Mouse (Mus musculus): ENCODE data around the gene Rnf214. TPM values are rescaled to one million over a fixed set of nuclear protein-coding genes. Genes with fewer than 3 reads are reported as not detected.

The Rnf214 gene
- polyA plus RNA-seq, 1 experiment from 2014 or later: 21.5 TPM

DNA sequence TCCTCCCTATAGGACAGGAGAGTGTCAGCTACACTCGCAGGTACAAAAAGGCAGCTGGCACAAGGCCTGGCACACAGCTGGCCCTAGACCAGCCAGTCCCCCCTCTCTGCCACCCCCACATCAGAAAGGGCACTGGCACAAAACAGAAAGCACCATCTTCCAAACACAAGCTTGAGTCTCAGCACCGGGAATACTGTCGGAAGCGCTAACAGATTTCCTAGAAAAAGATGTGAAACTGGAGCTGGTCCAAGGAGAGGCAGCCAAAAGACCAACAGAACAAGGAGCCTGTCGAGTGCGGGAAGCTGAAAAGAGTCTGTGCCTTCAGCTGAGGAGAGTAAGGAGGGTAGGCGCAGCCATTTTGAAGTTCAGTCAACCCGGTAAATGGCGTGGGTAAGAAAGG is 91.6 kb downstream of the Rnf214 start:
- Histone ChIP-seq H3K9ac (ENCODE audit: low read depth, low read length) (no peak overlapping the region), H3K4me3 (ENCODE audit: low read depth, low read length) (no peak overlapping the region), H3K4me2 (replicated peaks; ENCODE audit: low read depth) (peak overlapping the region; percentile 35; the same call in 1 of the 2 replicates), H3K27me3 (replicated peaks; ENCODE audit: control insufficient read depth, insufficient read depth, low read length) (no peaks in the 10 kb centered on the region), H3K36me3 (ENCODE audit: control insufficient read depth, insufficient read depth) (peaks cover 5% of the 10 kb centered on the region; the same call in 1 of the 2 replicates), H3K27ac (ENCODE audit: low read depth, low read length) (peak overlapping the region; percentile 68), H3K4me1 (replicated peaks; ENCODE audit: control insufficient read depth, insufficient read depth, low read length) (no peaks in the 10 kb centered on the region; the same call in 1 of the 2 replicates), H3K9me3 (ENCODE audit: control insufficient read depth) (no peaks in the 10 kb centered on the region)
- TF ChIP-seq CTCF (IDR thresholded peaks at IDR 0.05; ENCODE audit: low read depth): no peak
- WGBS: 69% methylated on average over 9 of the region's 9 CpGs
- ATAC-seq: peak; percentile 28; the same call in 1 of the 2 replicates

Small RNAs within 50 kb of the gene (microRNA-seq; reads per million reads assigned to microRNA genes)
- gene Mir7087: not detected

Other genes with a start within 250 kb of the Rnf214 start
- 12.4 and 15.5 TPM in 2 replicates for gene Cep164, start 78.2 kb downstream of the Rnf214 start, polyA plus RNA-seq (2015; fragmentation: Nextera tagmentation; extraction: Ambion mirVana)
- gene Bace1, start 68.3 kb downstream of the Rnf214 start, polyA plus RNA-seq (2015; fragmentation: Nextera tagmentation; extraction: Ambion mirVana): 10.1 and 10.7 TPM in 2 replicates
- gene Pcsk7, start 414 bp downstream of the Rnf214 start, polyA plus RNA-seq (2015; fragmentation: Nextera tagmentation; extraction: Ambion mirVana): 16.9 and 17.3 TPM in 2 replicates
- gene Tagln, start 29.1 kb upstream of the Rnf214 start, polyA plus RNA-seq (2015; fragmentation: Nextera tagmentation; extraction: Ambion mirVana): 416 and 455 TPM in 2 replicates
- 65.0 and 70.5 TPM in 2 replicates for gene Sidt2, start 48.3 kb upstream of the Rnf214 start, polyA plus RNA-seq (2015; fragmentation: Nextera tagmentation; extraction: Ambion mirVana)
- gene Pafah1b2, start 105.8 kb upstream of the Rnf214 start, polyA plus RNA-seq (2015; fragmentation: Nextera tagmentation; extraction: Ambion mirVana): 78.1 and 78.2 TPM in 2 replicates
- 7.4 and 10.0 TPM in 2 replicates for gene Sik3, start 105.9 kb upstream of the Rnf214 start, polyA plus RNA-seq (2015; fragmentation: Nextera tagmentation; extraction: Ambion mirVana)

All from intestine, postnatal 0 days (tissue).